Mouse (Mus musculus) kidney, postnatal 25 days (tissue): ENCODE measurements around the gene Ybx3.

Experiments used
- DNase-seq, 2 experiments: peaks; one replicate each; pipeline ENCODE4 v3.0.0; 2021; ENCODE audit warnings: mixed read lengths in 2 of 2

Ybx3 gene

DNA sequence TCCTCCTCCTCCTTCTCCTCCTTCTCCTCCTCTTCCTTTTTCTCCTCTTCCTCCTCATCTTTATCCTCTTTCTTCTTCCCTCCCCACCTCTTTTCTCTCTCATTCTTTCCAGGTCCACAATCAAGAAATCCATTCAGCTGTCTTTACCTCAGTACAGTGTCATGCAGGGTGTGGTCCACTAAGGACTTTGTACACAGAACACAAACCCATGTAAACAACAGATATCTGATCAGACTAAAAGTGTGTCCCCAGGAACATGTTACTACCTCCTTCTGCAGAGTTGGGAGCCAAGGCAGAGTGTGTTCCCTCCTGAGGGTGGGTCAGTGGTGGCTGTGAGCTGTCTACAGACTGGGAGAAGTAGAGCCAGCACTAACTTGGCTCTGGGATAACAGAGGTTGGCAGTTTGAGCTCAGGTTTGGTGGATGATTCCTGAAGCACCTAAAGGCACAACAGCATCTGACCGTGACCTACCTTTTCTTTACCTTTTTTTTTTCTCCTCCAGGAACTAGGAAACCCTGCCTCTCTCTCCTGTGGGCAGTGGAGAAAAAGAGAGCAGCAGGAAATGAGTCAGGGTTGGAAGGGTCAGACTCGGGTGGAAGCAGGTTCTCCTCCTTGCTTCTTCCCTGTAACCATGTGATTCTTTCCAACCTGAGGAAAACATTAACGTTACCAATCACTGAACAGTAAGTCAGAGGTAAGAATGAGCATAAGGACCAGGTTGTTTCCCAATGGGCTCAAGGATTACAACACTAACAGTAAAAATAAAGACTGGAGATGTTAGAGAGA, 66.2 kb downstream of the Ybx3 start:
- DNase-seq: no peak

DNA sequence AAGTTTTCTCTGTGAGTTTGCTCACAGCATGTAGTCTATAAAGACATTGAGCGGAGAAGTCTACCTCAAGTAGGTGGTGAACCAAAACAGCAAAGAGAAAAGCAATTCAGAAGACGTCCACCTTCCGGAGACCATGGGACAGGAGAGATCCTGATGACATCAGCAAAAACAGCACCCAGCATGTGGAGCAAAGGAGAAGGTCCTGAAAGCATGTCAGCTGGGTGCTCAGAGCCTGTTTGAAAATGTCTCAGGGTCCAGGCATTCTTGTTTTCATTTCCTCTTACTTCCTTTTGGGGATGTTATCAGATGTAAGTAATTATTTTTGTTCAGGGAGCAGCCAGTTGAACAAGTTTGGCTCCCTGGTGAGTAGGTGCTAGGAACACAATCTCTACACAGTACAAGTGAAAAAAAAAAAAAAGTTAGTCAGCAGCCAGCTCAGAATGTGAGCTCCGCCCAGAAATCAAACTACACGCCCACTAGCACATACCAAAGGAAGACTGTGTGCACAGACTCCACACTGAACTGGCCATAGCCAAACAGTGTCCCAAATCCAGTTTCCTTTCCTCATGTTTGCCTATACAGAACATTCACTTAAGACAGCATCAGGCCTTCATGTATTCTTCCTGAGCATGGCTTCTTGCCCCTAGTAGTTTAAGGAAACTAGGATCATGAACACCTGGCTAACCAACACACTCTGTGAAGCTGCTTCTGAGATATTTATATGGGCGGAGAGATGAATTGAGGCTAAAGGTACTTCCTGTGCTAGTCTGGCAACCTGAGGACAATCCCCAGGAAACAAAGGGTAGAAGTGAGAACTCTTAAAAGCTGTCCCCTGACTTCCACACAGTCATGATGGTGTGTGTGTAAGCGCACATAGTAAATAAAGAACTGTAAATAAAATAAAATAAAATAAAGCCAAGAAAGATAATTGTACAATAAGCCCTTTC, 71.8 kb downstream of the Ybx3 start:
- no peak for DNase-seq
